22 mouse cellular contexts compared by ENCODE assay signal in the genomic region with DNA sequence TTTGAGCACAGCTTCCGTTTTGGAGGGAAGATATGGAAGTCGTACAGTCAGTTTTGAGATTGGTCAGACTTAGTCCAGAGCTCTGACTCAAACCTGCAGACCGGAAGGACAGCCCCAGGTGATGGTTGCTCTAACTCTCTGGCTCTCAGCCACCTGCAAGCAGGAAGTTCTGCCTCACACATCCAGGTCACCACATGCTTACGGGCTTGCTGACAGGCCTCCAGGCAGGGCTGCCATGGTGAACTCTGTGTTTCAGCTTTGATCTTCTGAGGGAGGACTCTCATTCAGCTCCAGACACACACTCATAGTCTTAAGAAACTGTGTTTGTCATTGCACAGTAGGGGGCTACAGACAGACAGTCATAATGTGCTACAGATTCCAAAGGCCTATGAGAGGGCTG.
A peak's percentile ranks its signal among the peaks of the same experiment; 100 is the strongest.
DNase-seq lines count a peak whose midpoint lies in the region.
"Had no signal": no experiment of that assay in that cellular context is flagged by ENCODE, and none has a peak within 500 bp of the region (broad histone marks: within the 10 kb centered on the region; RNA-seq: fewer than 3 reads in every experiment).

No protein-coding gene starts in this region.

- DNase-seq in thymus, postnatal 14 days, result peak; percentile 55
- DNase-seq in thymus, postnatal 4 days, result no peak
- DNase-seq in ZHBTc4 (ENCODE audit: low read depth, low spot score), result peak; percentile 16
- peak; percentile 42 for DNase-seq in thymus, postnatal 25 days
- DNase-seq in left cerebral cortex, postnatal 4 days, result no peak
- no peak for DNase-seq in forebrain, embryonic 10.5 days (ENCODE audit: extremely low spot score, low spot score)
- DNase-seq: adrenal gland, adult 2 months; adrenal gland, postnatal 10 days; adrenal gland, postnatal 25 days; cerebellum, adult 11 months; cerebellum, adult 18-20 months; cerebellum, adult 8-10 months; cerebellum, adult 9-11 months; cerebellum, postnatal 14 days; cerebellum, postnatal 36 days; embryo, embryonic 11 days had no signal

- no peak overlapping the region for H3K4me3 ChIP-seq in forebrain, embryonic 10.5 days
- H3K4me3 ChIP-seq: embryonic facial prominence, embryonic 13.5 days; embryonic facial prominence, embryonic 15.5 days; erythroblast, embryonic 14.5 days; forebrain, embryonic 12.5 days had no signal

- 91% methylated on average over 4 of the region's 4 CpGs for WGBS in forebrain, embryonic 10.5 days

- H3K36me3 ChIP-seq in forebrain, embryonic 10.5 days (replicated peaks), result no peaks in the 10 kb centered on the region
- H3K36me3 ChIP-seq: embryonic facial prominence, embryonic 13.5 days; embryonic facial prominence, embryonic 15.5 days; forebrain, embryonic 12.5 days; G1E had no signal

- no peaks in the 10 kb centered on the region for H3K9me3 ChIP-seq in forebrain, embryonic 10.5 days
- H3K9me3 ChIP-seq: embryonic facial prominence, embryonic 13.5 days; embryonic facial prominence, embryonic 15.5 days; forebrain, embryonic 12.5 days; G1E had no signal

- intact Hi-C loops in left cerebral cortex, postnatal 4 days (cut with DNase I), result no loop called here

- no peak overlapping the region for H3K27ac ChIP-seq in forebrain, embryonic 10.5 days
- H3K27ac ChIP-seq: embryonic facial prominence, embryonic 13.5 days; embryonic facial prominence, embryonic 15.5 days; forebrain, embryonic 12.5 days had no signal

- H3K27me3 ChIP-seq in forebrain, embryonic 10.5 days (ENCODE audit: poor library complexity, severe bottlenecking), result peaks cover 6% of the 10 kb centered on the region; the same call in 1 of the 2 replicates
- H3K27me3 ChIP-seq: embryonic facial prominence, embryonic 13.5 days; embryonic facial prominence, embryonic 15.5 days; Patski had no signal

- peaks cover 34% of the 10 kb centered on the region for H3K4me1 ChIP-seq in forebrain, embryonic 10.5 days

Comparison
In these comparisons a context has a peak if more than half of its experiments do, and no peak if none do; other contexts are left out.
1. DNase-seq: peak in thymus, postnatal 14 days (single experiment), ZHBTc4 (single experiment) and thymus, postnatal 25 days (single experiment); none in thymus, postnatal 4 days (single experiment), left cerebral cortex, postnatal 4 days (single experiment) and forebrain, embryonic 10.5 days (single experiment).